Mouse (Mus musculus) heart, adult 11 months (tissue): ENCODE measurements around the gene Washc1.

ENCODE experiments used
- DNase-seq: peaks from one replicate; pipeline ENCODE4 v3.0.0; 2022

Washc1 gene

DNA sequence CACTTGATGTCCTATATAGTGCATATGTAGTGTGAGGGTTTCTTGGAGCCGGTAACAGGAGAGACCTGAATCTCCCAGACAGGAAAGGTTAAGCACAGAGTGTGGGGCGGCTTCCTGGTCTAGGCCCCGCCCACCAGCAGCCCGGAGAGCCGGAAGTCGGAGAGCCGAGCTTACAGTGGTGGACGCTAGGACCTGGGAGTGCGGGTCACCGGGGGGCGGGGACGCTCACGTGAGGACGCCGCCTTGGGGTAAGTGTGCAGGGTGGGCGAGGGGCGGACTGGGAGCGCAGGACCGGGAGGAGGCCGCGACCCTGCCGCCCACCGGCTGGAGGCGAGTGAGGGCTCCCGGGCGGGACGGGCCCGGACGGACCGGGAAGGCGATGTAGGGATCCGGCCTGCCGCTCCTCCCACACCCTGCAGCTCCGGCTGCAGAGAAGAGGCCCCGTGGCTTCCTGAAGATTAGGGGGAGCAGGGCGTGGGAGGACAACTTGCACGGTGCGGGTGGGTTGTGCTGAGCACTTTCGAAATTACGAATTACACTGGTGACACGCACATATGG, at the start of gene Washc1:
Washc1 (plus strand) TSS at position 144 of the 558 bp plus-strand sequence.
- peak; percentile 99 for DNase-seq

DNA sequence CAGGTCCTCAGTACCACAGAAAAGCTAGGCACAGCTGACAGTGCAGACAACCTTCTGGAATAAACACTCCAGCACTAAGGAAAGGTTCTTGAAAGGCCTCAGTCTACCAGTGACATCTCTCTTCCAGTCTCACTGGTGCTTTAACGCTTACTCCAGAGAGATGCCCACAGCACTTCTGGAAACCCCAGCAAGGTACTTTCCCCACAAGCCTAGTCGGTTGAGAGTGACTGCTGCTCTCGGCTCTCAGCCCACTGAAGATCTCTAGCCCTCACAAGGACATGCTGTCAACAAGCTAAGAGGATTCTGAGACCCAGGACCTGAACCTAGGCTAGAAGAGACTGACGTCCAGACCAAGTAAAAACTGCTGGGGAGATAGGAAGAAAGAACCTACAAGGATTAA, 46.2 kb upstream of the Washc1 start:
- DNase-seq = no peak

DNA sequence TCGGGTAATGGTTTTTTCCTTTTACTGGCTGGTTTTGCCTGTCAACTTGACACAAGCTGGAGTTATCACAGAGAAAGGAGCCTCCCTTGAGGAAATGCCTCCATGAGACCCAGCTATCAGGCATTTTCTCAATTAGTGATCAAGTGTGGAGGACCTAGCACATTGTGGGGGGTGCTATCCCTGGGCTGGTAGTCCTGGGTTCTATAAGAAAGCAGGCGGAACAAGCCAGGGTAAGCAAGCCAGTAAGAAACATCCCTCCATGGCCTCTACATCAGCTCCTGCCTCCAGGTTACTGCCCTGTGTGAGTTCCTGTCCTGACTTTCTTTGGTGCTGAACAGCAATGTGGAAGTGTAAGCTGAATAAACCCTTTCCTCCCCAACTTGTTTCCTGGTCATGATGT, 42.3 kb upstream of the Washc1 start:
- DNase-seq = peak; percentile 82

GRCm38 (mm10) chr17:66073971-66074370, 37.4 kb upstream of the Washc1 start:
- peak; percentile 25 for DNase-seq

GRCm38 (mm10) chr17:66075827-66076173, 35.5 kb upstream of the Washc1 start:
- no peak for DNase-seq

- DNase-seq = no peak
These were observed 35.0 kb upstream of the Washc1 start for GRCm38 (mm10) chr17:66076174-66076927.

DNA sequence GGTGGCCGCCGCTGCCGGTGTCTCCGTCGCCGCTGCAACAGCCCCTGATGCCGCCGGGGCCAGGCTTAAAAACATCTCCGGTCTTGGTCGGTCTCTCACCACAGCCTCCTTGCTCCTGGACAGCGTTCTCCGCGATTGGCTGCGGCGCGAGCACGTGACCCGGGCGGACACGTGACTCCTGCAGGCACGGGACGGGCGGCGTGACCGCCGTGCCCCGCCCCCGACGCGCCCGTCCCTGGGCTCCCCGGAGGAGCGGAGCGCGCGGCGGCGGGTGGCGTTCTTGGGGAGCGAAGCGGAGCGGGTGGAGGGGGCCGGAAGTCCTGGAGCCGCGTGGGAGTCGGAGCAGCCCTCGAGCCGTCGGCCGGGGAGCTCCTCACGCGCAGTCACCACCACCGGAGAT, 34.4 kb upstream of the Washc1 start, which contains the start of gene Ankrd12:
Ankrd12 (minus strand) TSS at position 156 of the 400 bp plus-strand sequence.
- peak; percentile 100 for DNase-seq

GRCm38 (mm10) chr17:66077437-66077850, 33.9 kb upstream of the Washc1 start:
- no peak for DNase-seq

GRCm38 (mm10) chr17:66084486-66084885, 26.9 kb upstream of the Washc1 start:
- DNase-seq = peak; percentile 72

DNA sequence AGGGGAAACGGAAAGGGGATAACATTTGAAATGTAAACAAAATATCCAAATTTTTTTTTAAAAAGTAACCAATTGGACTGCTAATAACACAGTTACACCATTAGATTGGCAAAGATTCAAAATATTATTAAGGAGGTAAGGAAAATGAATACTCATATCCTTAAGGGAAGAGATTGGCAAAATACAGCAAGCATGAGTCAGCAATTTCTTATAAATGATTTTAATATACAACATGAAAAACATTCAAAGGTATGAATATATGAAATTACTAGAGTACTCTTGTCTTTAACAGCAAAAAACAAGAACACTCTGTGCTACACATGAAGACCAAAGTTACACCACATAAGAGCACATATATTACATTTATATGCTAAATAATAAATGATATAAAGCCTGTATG, 26.3 kb upstream of the Washc1 start:
- DNase-seq = no peak

DNA sequence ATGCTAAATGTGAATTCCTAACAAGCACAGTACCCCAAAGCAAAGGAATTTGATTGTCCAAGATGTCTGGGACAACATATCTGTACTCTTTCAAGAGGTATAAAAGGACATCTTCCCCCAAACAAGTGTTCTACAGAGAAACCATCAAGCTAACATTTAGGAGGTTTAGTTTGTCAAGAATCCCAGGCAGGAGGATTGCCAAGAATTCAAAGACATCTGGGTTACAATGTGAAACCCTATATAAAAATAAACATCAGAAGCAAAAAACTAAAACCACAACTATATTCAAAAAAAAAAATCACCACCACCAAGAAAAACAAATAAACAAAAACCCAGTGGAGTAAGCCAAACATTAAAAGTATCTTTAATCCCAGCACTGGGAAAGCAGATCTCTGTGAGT, 21.1 kb upstream of the Washc1 start:
- no peak for DNase-seq

DNA sequence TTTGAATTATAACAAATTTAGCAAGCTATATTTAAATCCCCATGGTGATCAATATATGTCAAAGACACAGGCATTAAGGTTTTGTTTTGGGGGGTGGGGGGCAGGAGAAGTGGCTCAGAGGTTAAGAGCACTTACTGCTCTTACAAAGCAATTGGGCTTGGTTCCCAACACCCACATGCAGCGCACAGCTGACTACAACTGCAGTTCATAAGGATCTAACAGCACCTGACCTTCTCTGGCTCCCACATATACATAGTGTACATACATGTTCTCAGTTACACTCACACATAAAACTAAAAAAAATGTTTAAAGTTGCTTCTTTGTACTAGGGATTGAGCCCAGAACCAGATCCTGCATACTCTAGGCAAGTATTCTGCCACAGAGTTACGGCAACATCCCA, 20.0 kb upstream of the Washc1 start:
- peak; percentile 61 for DNase-seq

- DNase-seq = peak; percentile 57
These were observed 19.3 kb upstream of the Washc1 start for GRCm38 (mm10) chr17:66092065-66092464.

DNA sequence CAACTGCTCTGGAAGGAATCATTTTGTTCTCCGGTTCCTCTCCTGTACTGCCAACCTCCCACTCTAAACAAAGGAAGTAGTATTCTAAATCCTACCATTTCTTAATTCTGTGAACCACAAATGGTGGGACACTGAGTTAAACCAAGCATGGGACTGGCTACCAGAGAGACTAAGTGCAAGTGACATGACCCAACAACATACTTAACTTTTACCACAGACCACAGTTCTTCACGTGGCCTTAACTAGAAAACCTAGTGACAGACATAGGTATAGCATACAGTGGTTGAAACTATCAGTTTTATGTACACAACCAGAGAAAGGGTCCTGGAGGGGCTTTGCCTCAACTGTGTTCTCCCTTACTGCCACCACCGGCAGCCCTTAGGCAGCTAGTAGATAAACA, 18.7 kb upstream of the Washc1 start:
- peak; percentile 69 for DNase-seq

- DNase-seq = peak; percentile 86
These were observed 10.6 kb upstream of the Washc1 start for GRCm38 (mm10) chr17:66100566-66101379.

DNA sequence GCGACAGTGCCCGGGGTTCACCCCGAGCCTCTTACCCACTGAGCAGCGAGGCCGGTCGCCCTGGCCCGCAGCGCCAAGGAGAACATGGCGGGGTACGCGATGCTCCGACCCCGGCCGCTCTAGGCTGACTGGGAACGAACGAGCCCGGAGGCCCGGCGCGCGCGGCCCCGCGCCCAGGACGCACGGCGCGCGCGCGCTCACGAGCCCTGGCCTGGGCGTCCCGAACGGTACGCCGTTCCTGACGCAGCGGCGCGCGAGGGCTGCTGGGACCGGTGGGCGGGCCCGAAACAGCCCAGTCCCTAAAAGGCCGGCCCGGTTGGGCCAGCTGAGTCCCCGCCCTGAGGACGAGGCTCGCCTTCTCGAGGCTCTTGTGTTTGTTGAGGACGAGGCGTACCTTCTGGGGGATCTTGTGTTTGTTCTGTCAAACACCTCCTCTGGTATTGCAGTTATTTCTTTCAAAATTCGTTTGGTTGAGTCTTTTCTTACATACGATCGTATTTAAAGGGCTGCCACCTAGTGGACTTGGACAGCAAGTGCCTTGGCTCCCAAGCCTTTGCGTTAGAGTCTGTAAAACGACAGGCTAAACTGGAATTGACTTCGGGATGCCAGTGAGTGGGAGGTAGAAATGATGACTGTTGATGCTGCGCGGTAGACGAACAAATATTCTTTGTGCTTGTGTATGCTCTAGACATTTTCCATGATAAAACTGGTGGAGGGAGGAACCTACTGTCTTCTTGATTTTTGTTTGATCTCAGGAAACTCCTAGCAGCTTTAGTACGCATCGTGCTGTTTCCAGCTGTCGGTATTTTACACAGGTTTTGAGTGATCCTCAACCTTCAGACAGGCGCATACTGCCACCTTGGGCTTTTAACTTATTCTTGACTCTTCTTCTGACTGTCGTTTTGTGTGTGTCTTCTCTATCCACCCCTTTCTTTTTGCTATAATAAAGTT, 9.7 kb upstream of the Washc1 start, which contains the start of gene Ndufv2:
Ndufv2 (minus strand) TSS at position 180 of the 951 bp plus-strand sequence.
- peak; percentile 100 for DNase-seq

- DNase-seq = no peak
These were observed 7.3 kb upstream of the Washc1 start for GRCm38 (mm10) chr17:66104076-66104475.

GRCm38 (mm10) chr17:66106601-66107267, 4.6 kb upstream of the Washc1 start:
- DNase-seq = peak; percentile 93

- DNase-seq = no peak
These were observed 3.9 kb upstream of the Washc1 start for GRCm38 (mm10) chr17:66107466-66107865.

- no peak for DNase-seq
These were observed 3.1 kb upstream of the Washc1 start for GRCm38 (mm10) chr17:66108198-66108597.

GRCm38 (mm10) chr17:66110746-66111145, 599 bp upstream of the Washc1 start:
- peak; percentile 94 for DNase-seq

GRCm38 (mm10) chr17:66112166-66112565, 821 bp downstream of the Washc1 start:
- no peak for DNase-seq
